Mouse (Mus musculus): ENCODE data around the gene Dbh.
A peak's percentile ranks its signal among the peaks of the same experiment; 100 is the strongest.

Dbh gene

GRCm38 (mm10) chr2:27163851-27164250 is 1.2 kb upstream of the Dbh start:
- DNase-seq (ENCODE audit: low spot score in 2 of 2): no peak

GRCm38 (mm10) chr2:27166074-27166473 is 1.0 kb downstream of the Dbh start:
- DNase-seq (ENCODE audit: low spot score in 2 of 2): no peak

- no peak for DNase-seq (ENCODE audit: low spot score in 2 of 2)
These were observed 2.0 kb downstream of the Dbh start for GRCm38 (mm10) chr2:27166999-27167398.

- no peak for DNase-seq (ENCODE audit: low spot score in 2 of 2)
These were observed 9.2 kb downstream of the Dbh start for GRCm38 (mm10) chr2:27174242-27174641.

GRCm38 (mm10) chr2:27175696-27176267 is 10.7 kb downstream of the Dbh start:
- DNase-seq (ENCODE audit: low spot score in 2 of 2): no peak

GRCm38 (mm10) chr2:27179101-27179500 is 14.1 kb downstream of the Dbh start:
- DNase-seq (ENCODE audit: low spot score in 2 of 2): no peak

- DNase-seq (ENCODE audit: low spot score in 2 of 2): no peak
These were observed 16.9 kb downstream of the Dbh start for GRCm38 (mm10) chr2:27181907-27182306.

- no peak for DNase-seq (ENCODE audit: low spot score in 2 of 2)
These were observed 18.7 kb downstream of the Dbh start for GRCm38 (mm10) chr2:27183734-27184133.

- peak; percentile 75 to 83 for DNase-seq (ENCODE audit: low spot score in 2 of 2)
These were observed 22.5 kb downstream of the Dbh start for GRCm38 (mm10) chr2:27187531-27187930.

- DNase-seq (ENCODE audit: low spot score in 2 of 2): no peak
These were observed 25.0 kb downstream of the Dbh start for GRCm38 (mm10) chr2:27189994-27190393.

GRCm38 (mm10) chr2:27198551-27199246 is 33.7 kb downstream of the Dbh start:
- peak; percentile 42 to 67 for DNase-seq (ENCODE audit: low spot score in 2 of 2)

- no peak for DNase-seq (ENCODE audit: low spot score in 2 of 2)
These were observed 35.6 kb downstream of the Dbh start for GRCm38 (mm10) chr2:27200586-27200985.

- no peak for DNase-seq (ENCODE audit: low spot score in 2 of 2)
These were observed 40.6 kb downstream of the Dbh start for GRCm38 (mm10) chr2:27205666-27206065.

GRCm38 (mm10) chr2:27206128-27206797 is 41.2 kb downstream of the Dbh start:
- DNase-seq (ENCODE audit: low spot score in 2 of 2): no peak

GRCm38 (mm10) chr2:27207126-27207525 is 42.1 kb downstream of the Dbh start:
- no peak for DNase-seq (ENCODE audit: low spot score in 2 of 2)

- no peak for DNase-seq (ENCODE audit: low spot score in 2 of 2)
These were observed 44.3 kb downstream of the Dbh start for GRCm38 (mm10) chr2:27209370-27209769.

GRCm38 (mm10) chr2:27209816-27210215 is 44.8 kb downstream of the Dbh start:
- DNase-seq (ENCODE audit: low spot score in 2 of 2): peak in 1 of 2 experiments; percentile 25

GRCm38 (mm10) chr2:27210255-27210654 is 45.2 kb downstream of the Dbh start:
- peak; percentile 36 to 61 for DNase-seq (ENCODE audit: low spot score in 2 of 2)

- no peak for DNase-seq (ENCODE audit: low spot score in 2 of 2)
These were observed 45.7 kb downstream of the Dbh start for GRCm38 (mm10) chr2:27210676-27211210.

GRCm38 (mm10) chr2:27211966-27212893 is 47.2 kb downstream of the Dbh start:
- DNase-seq (ENCODE audit: low spot score in 2 of 2): peak in 1 of 2 experiments; percentile 19

- no peak for DNase-seq (ENCODE audit: low spot score in 2 of 2)
These were observed 50.5 kb downstream of the Dbh start for GRCm38 (mm10) chr2:27215537-27215936.

- DNase-seq (ENCODE audit: low spot score in 2 of 2): no peak
These were observed 53.1 kb downstream of the Dbh start for GRCm38 (mm10) chr2:27218121-27218544.

All from natural killer cell, adult 2 months (primary cell).